Mouse (Mus musculus) ES-CJ7 (cell line): ENCODE results near the gene Otos.

ENCODE experiments used
- DNase-seq: peaks from one replicate; pipeline ENCODE4 v3.0.0; 2011; ENCODE audit warnings: low read depth, low spot score

Otos gene

DNA sequence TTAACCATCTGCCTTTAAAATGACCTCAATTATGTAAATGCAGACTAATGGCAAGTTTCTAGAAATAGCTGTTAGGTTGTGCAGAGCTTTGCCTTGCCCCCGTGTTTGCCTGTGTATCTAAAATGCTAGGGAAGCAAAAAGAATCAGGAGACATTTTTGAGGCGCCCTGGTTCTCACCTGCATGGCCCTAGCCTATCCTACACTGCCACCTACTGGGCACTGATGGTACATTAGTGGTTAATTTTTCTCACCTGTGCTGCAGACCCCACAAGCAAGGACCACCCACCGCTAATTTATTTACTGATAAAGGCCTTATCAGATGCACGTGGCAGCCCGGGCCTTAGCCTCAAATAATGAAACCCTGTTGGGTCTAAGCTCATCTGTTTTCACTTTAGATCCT lies 37.6 kb downstream of the Otos start:
- DNase-seq, result peak; percentile 73

DNA sequence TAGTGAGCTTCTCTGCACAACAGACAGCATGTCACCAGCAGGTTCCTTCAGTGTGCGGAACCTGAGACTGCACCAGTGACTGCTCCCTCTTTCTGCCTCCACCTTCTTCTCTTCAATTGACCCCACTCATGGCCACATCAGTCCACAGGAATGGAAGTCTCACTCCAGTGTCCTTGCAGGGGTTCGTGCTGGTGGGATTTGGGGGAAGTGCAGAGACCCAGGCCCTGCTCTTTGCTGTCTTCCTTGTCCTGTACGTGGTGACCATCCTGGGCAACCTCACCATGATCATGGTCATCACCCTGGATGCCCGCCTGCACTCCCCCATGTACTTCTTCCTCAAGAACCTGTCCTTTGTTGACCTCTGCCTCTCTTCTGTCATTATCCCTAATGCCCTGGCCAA lies 40.9 kb downstream of the Otos start:
- DNase-seq, result no peak

DNA sequence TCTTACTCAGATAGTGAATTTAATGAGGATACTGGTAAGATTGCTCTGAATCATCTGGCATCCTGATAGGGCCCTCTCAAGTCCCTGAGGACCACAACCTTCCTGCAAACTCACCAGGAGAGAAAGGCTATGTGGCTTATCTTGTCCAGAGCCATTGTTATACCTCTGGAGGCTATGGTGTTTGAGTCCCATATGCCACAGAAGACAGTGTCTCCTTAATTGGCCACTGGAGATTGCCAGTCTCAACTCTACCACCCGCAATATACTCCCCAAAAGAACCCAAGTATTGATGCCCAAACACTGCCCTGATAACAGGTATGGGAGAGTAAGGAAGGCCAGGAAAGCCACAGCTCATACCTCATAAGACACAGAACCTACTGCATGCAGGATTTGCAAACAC lies 43.2 kb downstream of the Otos start, which contains the start of gene Olfr1410:
Olfr1410 (plus strand) TSS at position 301 of the 400 bp plus-strand sequence.
- DNase-seq, result no peak

GRCm38 (mm10) chr1:92596019-92596418 lies 52.6 kb downstream of the Otos start:
- no peak for DNase-seq
